Mouse (Mus musculus): ENCODE data around the gene Thsd4.

- TF ChIP-seq POLR2A (IDR thresholded peaks at IDR 0.05; ENCODE audit: insufficient read length, low read depth) (no peak), TCF3 (IDR thresholded peaks at IDR 0.05; ENCODE audit: insufficient read length, low read depth) (no peak), TCF12 (IDR thresholded peaks at IDR 0.05; ENCODE audit: insufficient read depth, poor library complexity, severe bottlenecking) (no peak), MAX (IDR thresholded peaks at IDR 0.05; ENCODE audit: low read depth) (no peak), POLR2AphosphoS2 (IDR thresholded peaks at IDR 0.05; ENCODE audit: insufficient read length, low read depth) (no peak), CEBPB (IDR thresholded peaks at IDR 0.05; ENCODE audit: insufficient read depth, poor library complexity, severe bottlenecking) (no peak), USF1 (IDR thresholded peaks at IDR 0.05; ENCODE audit: low read depth) (no peak)
Observed at GRCm38 (mm10) chr9:60250403-60250802, 271.4 kb downstream of the Thsd4 start.

All from myocyte (in vitro differentiated cells).